Mouse (Mus musculus) ES-Bruce4 (cell line): ENCODE data around the gene Itgb6. TPM values are rescaled to one million over a fixed set of nuclear protein-coding genes. Genes with fewer than 3 reads are reported as not detected.

Experiments
- H3K27ac ChIP-seq: 2 replicates; pipeline ENCODE4 v1.5.1; 2012; ENCODE audit warnings: low read length, inconsistent platforms; ENCODE audit not compliant: insufficient read depth
- H3K27me3 ChIP-seq: 2 replicates; pipeline ENCODE4 v1.6.1; 2012; ENCODE audit warnings: mild to moderate bottlenecking, low read length, inconsistent platforms; ENCODE audit not compliant: control insufficient read depth, poor library complexity, insufficient read depth, severe bottlenecking
- H3K36me3 ChIP-seq: 2 replicates; pipeline ENCODE4 v1.6.1; 2012; ENCODE audit warnings: inconsistent platforms, mild to moderate bottlenecking, low read length, moderate library complexity; ENCODE audit not compliant: control insufficient read depth, poor library complexity, insufficient read depth, severe bottlenecking
- H3K4me1 ChIP-seq: one replicate; pipeline ENCODE4 v1.8.1; 2011; ENCODE audit warnings: low read length; ENCODE audit not compliant: control insufficient read depth, insufficient read depth
- H3K4me3 ChIP-seq: 2 replicates; pipeline ENCODE4 v1.5.1; 2011; ENCODE audit warnings: low read depth, mild to moderate bottlenecking, low read length
- H3K9ac ChIP-seq: 2 replicates; pipeline ENCODE4 v1.6.1; 2012; ENCODE audit warnings: low read depth, mild to moderate bottlenecking, inconsistent platforms; ENCODE audit not compliant: poor library complexity, severe bottlenecking
- H3K9me3 ChIP-seq: replicated peaks from 2 replicates; pipeline ENCODE4 v1.6.1; 2012; ENCODE audit warnings: mild to moderate bottlenecking, low read length, inconsistent platforms; ENCODE audit not compliant: control insufficient read depth, poor library complexity, insufficient read depth, severe bottlenecking
- CTCF ChIP-seq: IDR thresholded peaks from one replicate; pipeline ENCODE4 v1.8.1; 2011; ENCODE audit warnings: low read depth, low read length
- EP300 ChIP-seq: IDR thresholded peaks from 2 replicates; pipeline ENCODE4 v1.6.1; 2011; ENCODE audit warnings: low read depth, low read length; ENCODE audit not compliant: insufficient read depth
- POLR2A ChIP-seq: IDR thresholded peaks from one replicate; pipeline ENCODE4 v1.8.1; 2011; ENCODE audit warnings: low read length; ENCODE audit not compliant: insufficient read depth
- polyA plus RNA-seq: library from polyadenylated mRNA; stranded (reverse); fragments of >200 nt; gene quantifications from 2 replicates; pipeline ENCODE4 v1.2.4, GENCODE M21; 2011; ENCODE audit warnings: low read depth; ENCODE audit not compliant: missing spikeins, insufficient read depth, insufficient read length

Itgb6 gene
- polyA plus RNA-seq, 1 experiment: 0.28 TPM

- TF ChIP-seq EP300: no peak
- no peak for TF ChIP-seq CTCF
- H3K4me1 ChIP-seq: no peaks in the 10 kb centered on the region
- no peaks in the 10 kb centered on the region for H3K9me3 ChIP-seq
- no peaks in the 10 kb centered on the region for H3K36me3 ChIP-seq
- H3K27me3 ChIP-seq: no peaks in the 10 kb centered on the region
- no peak overlapping the region for H3K4me3 ChIP-seq
- no peak overlapping the region for H3K27ac ChIP-seq
- no peak overlapping the region for H3K9ac ChIP-seq
Measured at GRCm38 (mm10) chr2:60647650-60648049, 74.8 kb downstream of the Itgb6 start.

GRCm38 (mm10) chr2:60646583-60646982 is 75.9 kb downstream of the Itgb6 start:
- no peaks in the 10 kb centered on the region for H3K27me3 ChIP-seq
- no peaks in the 10 kb centered on the region for H3K4me1 ChIP-seq
- no peak overlapping the region for H3K4me3 ChIP-seq
- no peak for TF ChIP-seq POLR2A
- H3K27ac ChIP-seq: no peak overlapping the region
- H3K9ac ChIP-seq: no peak overlapping the region
- H3K9me3 ChIP-seq: no peaks in the 10 kb centered on the region
- H3K36me3 ChIP-seq: no peaks in the 10 kb centered on the region

GRCm38 (mm10) chr2:60643406-60643805 is 79.0 kb downstream of the Itgb6 start:
- no peak overlapping the region for H3K9ac ChIP-seq
- H3K4me1 ChIP-seq: no peaks in the 10 kb centered on the region
- no peak overlapping the region for H3K4me3 ChIP-seq
- no peak for TF ChIP-seq CTCF
- TF ChIP-seq POLR2A: no peak
- no peak for TF ChIP-seq EP300
- H3K27me3 ChIP-seq: no peaks in the 10 kb centered on the region
- no peaks in the 10 kb centered on the region for H3K36me3 ChIP-seq
- no peaks in the 10 kb centered on the region for H3K9me3 ChIP-seq
- no peak overlapping the region for H3K27ac ChIP-seq

- H3K27ac ChIP-seq: no peak overlapping the region
- H3K4me1 ChIP-seq: no peaks in the 10 kb centered on the region
- no peak overlapping the region for H3K4me3 ChIP-seq
- no peak overlapping the region for H3K9ac ChIP-seq
- no peak for TF ChIP-seq POLR2A
- TF ChIP-seq EP300: no peak
- TF ChIP-seq CTCF: no peak
- H3K9me3 ChIP-seq: no peaks in the 10 kb centered on the region
- no peaks in the 10 kb centered on the region; the same call in 1 of the 2 replicates for H3K27me3 ChIP-seq
- no peaks in the 10 kb centered on the region for H3K36me3 ChIP-seq
Measured at GRCm38 (mm10) chr2:60642606-60643005, 79.8 kb downstream of the Itgb6 start.

DNA sequence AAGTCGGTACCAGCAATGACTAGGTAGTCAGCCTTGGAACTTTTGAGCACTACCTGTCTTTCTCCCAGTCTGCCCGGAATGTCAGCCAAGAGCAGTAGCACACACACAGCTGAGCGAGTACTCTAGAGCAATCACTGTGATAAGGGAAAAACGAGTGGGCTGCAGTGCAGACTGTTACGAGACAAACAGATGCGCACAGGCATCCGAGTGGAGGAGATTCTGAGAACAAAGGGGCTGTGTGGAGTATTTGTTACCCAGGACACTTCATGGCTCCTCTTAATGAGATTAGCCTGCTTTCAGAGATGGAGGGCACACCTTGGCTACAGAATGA is 82.1 kb downstream of the Itgb6 start:
- no peaks in the 10 kb centered on the region for H3K4me1 ChIP-seq
- TF ChIP-seq EP300: no peak
- TF ChIP-seq POLR2A: no peak
- no peak for TF ChIP-seq CTCF

GRCm38 (mm10) chr2:60639617-60640341 is 82.7 kb downstream of the Itgb6 start:
- TF ChIP-seq POLR2A: no peak
- no peak for TF ChIP-seq CTCF
- TF ChIP-seq EP300: no peak
- Histone ChIP-seq H3K4me3 (no peak overlapping the region), H3K4me1 (no peaks in the 10 kb centered on the region), H3K9me3 (no peaks in the 10 kb centered on the region), H3K27ac (no peak overlapping the region), H3K36me3 (no peaks in the 10 kb centered on the region), H3K27me3 (no peaks in the 10 kb centered on the region; the same call in 1 of the 2 replicates), H3K9ac (no peak overlapping the region)

More for the DNA sequence above, 82.1 kb downstream of the Itgb6 start:
- H3K36me3 ChIP-seq: no peaks in the 10 kb centered on the region
- H3K9ac ChIP-seq: no peak overlapping the region
- H3K27me3 ChIP-seq: no peaks in the 10 kb centered on the region; the same call in 1 of the 2 replicates
- H3K4me3 ChIP-seq: no peak overlapping the region
- H3K27ac ChIP-seq: no peak overlapping the region
- no peaks in the 10 kb centered on the region for H3K9me3 ChIP-seq
